Mouse (Mus musculus) limb, embryonic 12.5 days (tissue): ENCODE results near the gene Trpm6. TPM values are rescaled to one million over a fixed set of nuclear protein-coding genes. Genes with fewer than 3 reads are reported as not detected.

Source experiments
- ATAC-seq: fragments of 200-750 bp; cut with Nextera tagmentation; 2 replicates; pipeline ENCODE4 v1.8.0; 2017; ENCODE audit warnings: low read depth, moderate TSS enrichment; ENCODE audit not compliant: insufficient number of reproducible peaks, insufficient read depth, low FRiP score, low TSS enrichment
- H3K27ac ChIP-seq: fragments of 300-500 bp; sonication (generic); 2 replicates; pipeline ENCODE4 v1.5.1; 2016; ENCODE audit warnings: mild to moderate bottlenecking, moderate library complexity
- H3K27me3 ChIP-seq: fragments of 300-500 bp; sonication (generic); 2 replicates; pipeline ENCODE4 v1.6.1; 2016; ENCODE audit warnings: mild to moderate bottlenecking, moderate library complexity
- H3K36me3 ChIP-seq: fragments of 300-500 bp; sonication (generic); 2 replicates; pipeline ENCODE4 v1.6.1; 2016; ENCODE audit warnings: mild to moderate bottlenecking, moderate library complexity
- H3K4me1 ChIP-seq: fragments of 300-500 bp; sonication (generic); replicated peaks from 2 replicates; pipeline ENCODE4 v1.6.1; 2016
- H3K4me2 ChIP-seq: fragments of 300-500 bp; sonication (generic); 2 replicates; pipeline ENCODE4 v1.6.1; 2016; ENCODE audit warnings: mild to moderate bottlenecking, moderate library complexity
- H3K4me3 ChIP-seq: fragments of 300-500 bp; sonication (generic); replicated peaks from 2 replicates; pipeline ENCODE4 v1.5.1; 2016; ENCODE audit warnings: mild to moderate bottlenecking
- H3K9ac ChIP-seq: fragments of 300-500 bp; sonication (generic); replicated peaks from 2 replicates; pipeline ENCODE4 v1.6.1; 2016; ENCODE audit warnings: mild to moderate bottlenecking, moderate library complexity
- H3K9me3 ChIP-seq: fragments of 300-500 bp; sonication (generic); 2 replicates; pipeline ENCODE4 v1.6.1; 2016; ENCODE audit warnings: mild to moderate bottlenecking, moderate library complexity
- WGBS: fragments of 180-500 bp; shearing (Covaris S2); methylation state at CpG from one replicate; pipeline ENCODE4 v1.1.7; 2016; 5-methylcytosine and 5-hydroxymethylcytosine counted together
- polyA plus RNA-seq: library from polyadenylated mRNA; unstranded; fragments of >200 nt; fragmentation: Nextera tagmentation; extraction: Ambion mirVana; gene quantifications from 2 replicates; pipeline ENCODE4 v1.2.1, GENCODE M21; 2016

Trpm6 gene
- polyA plus RNA-seq, 1 experiment from 2014 or later: 0.73 TPM

GRCm38 (mm10) chr19:18731077-18731476 is 18.7 kb upstream of the Trpm6 start:
- H3K4me3 ChIP-seq: no peak overlapping the region
- no peaks in the 10 kb centered on the region for H3K9me3 ChIP-seq
- no peak overlapping the region for H3K27ac ChIP-seq
- H3K27me3 ChIP-seq: no peaks in the 10 kb centered on the region
- peaks cover 5% of the 10 kb centered on the region for H3K4me1 ChIP-seq
- no peaks in the 10 kb centered on the region for H3K36me3 ChIP-seq
- H3K4me2 ChIP-seq: no peak overlapping the region; the same call in 1 of the 2 replicates
- WGBS: 17% methylated on average over 7 of the region's 7 CpGs
- H3K9ac ChIP-seq: no peak overlapping the region
- ATAC-seq: no peak

GRCm38 (mm10) chr19:18735901-18736300 is 13.9 kb upstream of the Trpm6 start:
- peaks cover 5% of the 10 kb centered on the region; the same call in 1 of the 2 replicates for H3K4me1 ChIP-seq
- no peak for ATAC-seq
- no peak overlapping the region for H3K9ac ChIP-seq
- H3K36me3 ChIP-seq: no peaks in the 10 kb centered on the region
- no peak overlapping the region for H3K4me2 ChIP-seq
- H3K27me3 ChIP-seq: no peaks in the 10 kb centered on the region
- WGBS: 90% methylated on average over 4 of the region's 4 CpGs
- no peaks in the 10 kb centered on the region for H3K9me3 ChIP-seq
- no peak overlapping the region for H3K27ac ChIP-seq
- H3K4me3 ChIP-seq: no peak overlapping the region

GRCm38 (mm10) chr19:18739146-18739545 is 10.6 kb upstream of the Trpm6 start:
- ATAC-seq: no peak
- Histone ChIP-seq H3K9ac (no peak overlapping the region), H3K27me3 (no peaks in the 10 kb centered on the region), H3K27ac (no peak overlapping the region), H3K36me3 (no peaks in the 10 kb centered on the region), H3K4me1 (no peaks in the 10 kb centered on the region), H3K4me3 (no peak overlapping the region), H3K9me3 (no peaks in the 10 kb centered on the region), H3K4me2 (no peak overlapping the region)
- 85% methylated on average over 7 of the region's 7 CpGs for WGBS

- Histone ChIP-seq H3K4me3 (no peak overlapping the region), H3K9me3 (no peaks in the 10 kb centered on the region), H3K4me2 (no peak overlapping the region), H3K27me3 (no peaks in the 10 kb centered on the region), H3K4me1 (no peaks in the 10 kb centered on the region), H3K27ac (no peak overlapping the region), H3K9ac (no peak overlapping the region), H3K36me3 (no peaks in the 10 kb centered on the region)
- no peak for ATAC-seq
- 67% methylated on average over 5 of the region's 5 CpGs for WGBS
Measured at GRCm38 (mm10) chr19:18743946-18744345, 5.8 kb upstream of the Trpm6 start.

- Histone ChIP-seq H3K27me3 (peaks cover 17% of the 10 kb centered on the region; the same call in 1 of the 2 replicates), H3K4me3 (no peak overlapping the region), H3K4me2 (no peak overlapping the region), H3K36me3 (no peaks in the 10 kb centered on the region), H3K9ac (no peak overlapping the region), H3K4me1 (peaks cover 8% of the 10 kb centered on the region; the same call in 1 of the 2 replicates), H3K27ac (no peak overlapping the region), H3K9me3 (no peaks in the 10 kb centered on the region)
- WGBS: 87% methylated on average over 5 of the region's 5 CpGs
- ATAC-seq: no peak
Measured at GRCm38 (mm10) chr19:18746576-18747340, 3.0 kb upstream of the Trpm6 start.

GRCm38 (mm10) chr19:18747379-18747778 is 2.4 kb upstream of the Trpm6 start:
- Histone ChIP-seq H3K4me1 (peaks cover 8% of the 10 kb centered on the region; the same call in 1 of the 2 replicates), H3K4me3 (no peak overlapping the region), H3K9ac (no peak overlapping the region), H3K36me3 (no peaks in the 10 kb centered on the region), H3K9me3 (no peaks in the 10 kb centered on the region), H3K4me2 (no peak overlapping the region), H3K27ac (no peak overlapping the region), H3K27me3 (peaks cover 17% of the 10 kb centered on the region; the same call in 1 of the 2 replicates)
- WGBS: 98% methylated on average over 4 of the region's 4 CpGs
- no peak for ATAC-seq

GRCm38 (mm10) chr19:18757191-18757590 is 7.4 kb downstream of the Trpm6 start:
- no peak overlapping the region for H3K9ac ChIP-seq
- H3K36me3 ChIP-seq: no peaks in the 10 kb centered on the region
- no peaks in the 10 kb centered on the region for H3K27me3 ChIP-seq
- H3K9me3 ChIP-seq: no peaks in the 10 kb centered on the region
- no peak for ATAC-seq
- peaks cover 4% of the 10 kb centered on the region; the same call in 1 of the 2 replicates for H3K4me1 ChIP-seq
- H3K4me3 ChIP-seq: no peak overlapping the region
- no peak overlapping the region for H3K4me2 ChIP-seq
- no peak overlapping the region for H3K27ac ChIP-seq

GRCm38 (mm10) chr19:18757706-18758105 is 7.9 kb downstream of the Trpm6 start:
- Histone ChIP-seq H3K27me3 (no peaks in the 10 kb centered on the region), H3K9ac (no peak overlapping the region), H3K4me1 (peaks cover 4% of the 10 kb centered on the region; the same call in 1 of the 2 replicates), H3K4me3 (no peak overlapping the region), H3K27ac (no peak overlapping the region), H3K9me3 (no peaks in the 10 kb centered on the region), H3K4me2 (no peak overlapping the region), H3K36me3 (no peaks in the 10 kb centered on the region)
- 75% methylated on average over 4 of the region's 4 CpGs for WGBS
- no peak for ATAC-seq

- H3K27me3 ChIP-seq: no peaks in the 10 kb centered on the region
- no peak overlapping the region for H3K4me2 ChIP-seq
- no peak overlapping the region for H3K9ac ChIP-seq
- no peaks in the 10 kb centered on the region for H3K9me3 ChIP-seq
- peaks cover 4% of the 10 kb centered on the region; the same call in 1 of the 2 replicates for H3K4me1 ChIP-seq
- H3K27ac ChIP-seq: no peak overlapping the region
- no peak for ATAC-seq
- 41% methylated on average over 6 of the region's 6 CpGs for WGBS
- H3K4me3 ChIP-seq: no peak overlapping the region
- no peaks in the 10 kb centered on the region for H3K36me3 ChIP-seq
Measured at GRCm38 (mm10) chr19:18758269-18758668, 8.5 kb downstream of the Trpm6 start.

GRCm38 (mm10) chr19:18758916-18759315 is 9.1 kb downstream of the Trpm6 start:
- Histone ChIP-seq H3K36me3 (no peaks in the 10 kb centered on the region), H3K9ac (no peak overlapping the region), H3K9me3 (no peaks in the 10 kb centered on the region), H3K4me2 (no peak overlapping the region), H3K27me3 (no peaks in the 10 kb centered on the region), H3K4me1 (peaks cover 4% of the 10 kb centered on the region; the same call in 1 of the 2 replicates), H3K4me3 (no peak overlapping the region), H3K27ac (no peak overlapping the region)
- ATAC-seq: no peak
- 59% methylated on average over 9 of the region's 9 CpGs for WGBS

GRCm38 (mm10) chr19:18766399-18766798 is 16.6 kb downstream of the Trpm6 start:
- whole genome bisulfite sequencing: 81% methylated on average over 5 of the region's 5 CpGs

GRCm38 (mm10) chr19:18771048-18771447 is 21.3 kb downstream of the Trpm6 start:
- Histone ChIP-seq H3K27ac (no peak overlapping the region), H3K4me3 (no peak overlapping the region), H3K27me3 (no peaks in the 10 kb centered on the region), H3K4me2 (no peak overlapping the region), H3K4me1 (no peaks in the 10 kb centered on the region), H3K9ac (no peak overlapping the region), H3K36me3 (no peaks in the 10 kb centered on the region), H3K9me3 (no peaks in the 10 kb centered on the region)
- ATAC-seq: no peak
- WGBS: 66% methylated on average over 1 of the region's 1 CpGs

More at GRCm38 (mm10) chr19:18766399-18766798, 16.6 kb downstream of the Trpm6 start:
- Histone ChIP-seq H3K27me3 (no peaks in the 10 kb centered on the region), H3K36me3 (no peaks in the 10 kb centered on the region), H3K4me3 (no peak overlapping the region), H3K27ac (no peak overlapping the region), H3K4me2 (no peak overlapping the region), H3K4me1 (no peaks in the 10 kb centered on the region), H3K9ac (no peak overlapping the region), H3K9me3 (no peaks in the 10 kb centered on the region)
- ATAC-seq: no peak
